Mouse (Mus musculus) layer of hippocampus, postnatal 14 days (tissue): ENCODE measurements around the gene Ip6k1. TPM values are rescaled to one million over a fixed set of nuclear protein-coding genes. Genes with fewer than 3 reads are reported as not detected.

ENCODE experiments used
- DNase-seq, 2 experiments: peaks; one replicate each; pipeline ENCODE4 v3.0.0; 2021 to 2022; ENCODE audit warnings: low spot score in 2 of 2, mixed read lengths in 1 of 2
- microRNA-seq, 2 experiments: library from miRNA; unstranded; fragments of <30 nt; microRNA quantifications; one replicate each; pipeline ENCODE4 v1.2.0; 2021
- total RNA-seq, 2 experiments: library from RNA; stranded (reverse); gene quantifications; 2 replicates each; pipeline ENCODE4 v1.2.3; 2021

The Ip6k1 gene
- total RNA-seq, 2 experiments from 2014 or later = 178 to 188 TPM

DNA sequence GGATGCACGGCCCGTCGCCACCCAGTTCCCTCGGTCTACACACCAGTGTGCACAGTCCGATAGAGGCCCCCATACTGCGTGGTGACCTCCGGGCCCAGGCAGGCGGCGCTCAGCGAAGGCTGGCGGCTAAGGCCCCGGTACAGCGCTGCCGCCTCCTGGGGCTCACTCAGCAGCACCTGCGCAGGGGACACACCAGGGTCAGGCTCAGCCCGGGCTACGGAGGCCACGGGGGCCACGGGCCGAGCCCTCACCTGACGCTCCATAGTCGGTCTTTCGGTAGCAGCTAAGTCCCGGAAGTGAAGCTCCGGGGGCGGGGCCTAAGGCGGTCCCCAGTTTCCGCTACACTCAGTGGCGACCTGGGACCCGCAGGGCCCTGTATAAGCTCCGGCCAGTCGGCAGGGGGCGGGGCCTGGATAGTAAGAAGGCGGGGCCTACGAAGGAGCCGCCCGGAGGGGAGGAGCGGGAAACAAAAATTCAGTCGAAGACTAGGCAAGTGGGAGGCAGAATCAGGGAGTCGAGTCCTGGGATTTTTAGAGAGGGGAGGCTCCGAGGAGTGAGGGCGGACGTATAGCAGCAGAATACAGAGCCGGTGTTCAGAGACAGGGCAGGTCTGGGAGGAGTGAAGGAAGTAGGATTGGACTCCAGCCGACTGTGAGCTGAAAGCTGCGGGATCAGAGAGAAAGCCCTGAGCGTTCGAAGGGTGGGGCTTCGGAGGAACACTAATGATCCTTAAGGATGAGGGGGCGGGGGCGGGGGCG is 92.1 kb downstream of the Ip6k1 start, which contains the start of gene Apeh:
Gene Apeh, minus strand, starts transcription at position 423 of the 758 bp plus-strand sequence.
- DNase-seq = peak; percentile 85 to 91

DNA sequence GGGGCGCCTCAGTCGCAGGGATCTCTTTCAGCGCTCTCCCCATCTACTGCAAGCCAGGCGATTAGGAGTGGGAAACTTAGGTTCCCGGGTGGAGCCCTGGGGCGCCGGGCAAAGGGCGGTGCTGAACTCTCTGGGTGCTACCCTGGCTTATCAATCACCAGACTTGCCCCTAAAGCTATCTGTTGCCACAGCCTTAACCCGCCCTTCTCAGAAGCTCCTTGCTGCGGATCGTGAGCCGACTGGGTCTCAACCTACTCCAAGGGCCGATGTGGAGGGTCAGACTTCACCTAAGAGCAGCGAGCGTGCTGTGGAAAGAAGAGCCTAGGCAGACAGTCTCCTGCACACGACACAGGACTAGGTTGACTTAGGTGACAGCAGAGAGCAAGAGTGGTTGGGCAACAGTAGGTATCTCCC is 92.7 kb downstream of the Ip6k1 start:
- no peak for DNase-seq

DNA sequence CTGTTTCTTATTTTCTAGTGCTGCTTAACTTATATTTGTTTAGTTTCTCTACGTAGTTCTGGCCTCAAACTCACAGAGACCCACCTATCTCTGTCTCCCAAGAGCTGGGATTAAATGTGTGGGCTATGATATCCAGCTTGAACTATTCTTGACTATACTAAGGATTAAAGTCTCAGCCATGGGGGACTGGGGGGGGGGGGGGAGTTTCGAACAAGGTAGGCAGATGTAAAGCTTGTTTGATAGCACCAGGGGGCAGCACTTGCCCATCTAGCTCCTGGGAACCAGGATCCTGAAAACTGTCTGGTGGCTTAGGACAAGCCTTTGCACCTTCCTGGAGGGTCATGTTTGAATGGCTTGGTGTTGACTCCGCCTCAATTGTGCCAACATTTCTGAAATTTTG is 93.2 kb downstream of the Ip6k1 start:
- peak in 1 of 2 experiments; percentile 64 for DNase-seq

DNA sequence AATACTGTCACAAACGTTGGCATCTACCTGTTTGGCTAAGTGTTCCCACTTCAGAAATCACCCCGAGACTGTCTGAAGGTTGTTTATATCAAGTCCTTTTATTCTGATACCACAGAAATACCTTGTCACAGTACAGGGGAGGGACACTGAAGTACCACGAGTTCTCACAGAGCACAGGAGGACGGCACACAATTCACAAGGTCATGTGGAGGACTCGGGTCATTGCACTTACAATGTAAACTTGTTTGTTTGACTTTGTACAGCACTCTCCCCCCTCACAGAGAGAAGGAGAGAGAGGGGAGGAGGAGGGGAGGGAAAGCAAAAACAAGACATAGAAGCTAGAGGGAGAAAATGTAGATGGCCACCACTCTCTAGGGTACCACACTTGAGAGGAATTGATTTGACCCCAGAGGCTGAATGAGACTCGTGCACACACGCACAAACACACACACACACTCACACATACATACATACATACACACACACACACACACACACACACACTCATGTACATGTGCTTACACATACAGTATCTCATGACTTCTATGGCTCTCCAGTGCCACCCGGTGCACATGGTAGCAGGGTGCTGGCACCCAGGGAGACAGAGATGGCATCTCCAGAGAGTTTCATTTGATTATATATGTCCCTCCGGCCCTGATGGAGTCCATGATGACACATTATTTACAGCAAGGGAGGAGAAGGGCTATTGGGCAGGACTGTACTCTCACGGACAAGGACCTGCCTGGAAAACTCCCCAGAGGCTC is 93.8 kb downstream of the Ip6k1 start:
- no peak for DNase-seq

Small RNA genes lying within 50 kb of the gene (microRNA-seq; reads per million reads assigned to microRNA genes)
- 0 reads per million in 2 experiments for gene Mir7088

Other genes starting within 250 kb of the Ip6k1 start
- 100 to 1,000 TPM; 157 to 160 TPM for gene Rbm5, start 231.5 kb upstream of the Ip6k1 start, total RNA-seq
- 10 to 100 TPM; 57.7 to 60.2 TPM for gene Rbm6, start 129.3 kb upstream of the Ip6k1 start, total RNA-seq
- gene Mon1a, start 114.3 kb upstream of the Ip6k1 start, total RNA-seq = 10 to 100 TPM; 17.0 to 20.9 TPM
- 1 to 10 TPM; 1.8 to 2.9 TPM for gene Mst1r, start 95.6 kb upstream of the Ip6k1 start, total RNA-seq
- gene Actl11, start 74.0 kb upstream of the Ip6k1 start, total RNA-seq = not detected
- 100 to 1,000 TPM; 497 to 516 TPM for gene Camkv, start 66.8 kb upstream of the Ip6k1 start, total RNA-seq
- 10 to 100 TPM; 22.3 to 23.8 TPM for gene Traip, start 52.4 kb upstream of the Ip6k1 start, total RNA-seq
- gene Uba7, start 27.0 kb upstream of the Ip6k1 start, total RNA-seq = 1 to 10 TPM; 2.7 to 3.2 TPM
- 1 to 10 TPM; 1.2 to 1.6 TPM for gene Gm20661, start 19.4 kb upstream of the Ip6k1 start, total RNA-seq
- 10 to 100 TPM in 1 of 2 experiments, 1 to 10 TPM in 1; 9.2 to 11.5 TPM for gene Inka1, start 16.6 kb upstream of the Ip6k1 start, total RNA-seq
- gene Cdhr4, start 10.0 kb upstream of the Ip6k1 start, total RNA-seq = 1 to 10 TPM; 4.0 TPM
- 1 to 10 TPM in 1 of 2 experiments, not detected in 1; 1.1 TPM for gene Gm20662, start 6.2 kb upstream of the Ip6k1 start, total RNA-seq
- 10 to 100 TPM; 14.7 to 17.5 TPM for gene Gmppb, start 46.7 kb downstream of the Ip6k1 start, total RNA-seq
- 1 to 10 TPM; 2.2 to 2.8 TPM for gene Amigo3, start 50.7 kb downstream of the Ip6k1 start, total RNA-seq
- gene Mst1, start 77.9 kb downstream of the Ip6k1 start, total RNA-seq = not detected
- gene Rnf123, start 80.8 kb downstream of the Ip6k1 start, total RNA-seq = 10 to 100 TPM; 84.9 to 86.8 TPM
- 10 to 100 TPM; 39.4 to 42.8 TPM for gene Apeh, start 92.1 kb downstream of the Ip6k1 start, total RNA-seq
- 100 to 1,000 TPM; 203 to 219 TPM for gene Bsn, start 187.9 kb downstream of the Ip6k1 start, total RNA-seq